Mouse (Mus musculus) macrophage (primary cell): ENCODE results near the gene Adamts18. TPM values are rescaled to one million over a fixed set of nuclear protein-coding genes. Genes with fewer than 3 reads are reported as not detected.

Source experiments
- H3K27ac ChIP-seq: fragments of 350-480 bp; formaldehyde crosslinking; 2 replicates; pipeline ENCODE4 v1.9.0; 2021
- H3K36me3 ChIP-seq: fragments of 350-480 bp; formaldehyde crosslinking; 2 replicates; pipeline ENCODE4 v1.9.0; 2021; ENCODE audit errors: inconsistent target
- H3K4me3 ChIP-seq: fragments of 350-480 bp; formaldehyde crosslinking; 2 replicates; pipeline ENCODE4 v1.9.0; 2021; ENCODE audit errors: inconsistent target
- H3K79me2 ChIP-seq: fragments of 350-480 bp; formaldehyde crosslinking; 2 replicates; pipeline ENCODE4 v1.9.0; 2021; ENCODE audit errors: inconsistent target
- WGBS: methylation state at CpG from one replicate; pipeline ENCODE4 v1.1.7; 2026; ENCODE audit warnings: inconsistent platforms; ENCODE audit not compliant: missing documents; 5-methylcytosine and 5-hydroxymethylcytosine counted together
- polyA plus RNA-seq: library from polyadenylated mRNA; stranded (reverse); fragments of 250-400 nt; gene quantifications from 3 replicates; pipeline ENCODE4 v1.2.4, GENCODE M21; 2018; ENCODE audit warnings: inconsistent platforms

Adamts18 gene
- polyA plus RNA-seq, 1 experiment from 2014 or later, result not detected

DNA sequence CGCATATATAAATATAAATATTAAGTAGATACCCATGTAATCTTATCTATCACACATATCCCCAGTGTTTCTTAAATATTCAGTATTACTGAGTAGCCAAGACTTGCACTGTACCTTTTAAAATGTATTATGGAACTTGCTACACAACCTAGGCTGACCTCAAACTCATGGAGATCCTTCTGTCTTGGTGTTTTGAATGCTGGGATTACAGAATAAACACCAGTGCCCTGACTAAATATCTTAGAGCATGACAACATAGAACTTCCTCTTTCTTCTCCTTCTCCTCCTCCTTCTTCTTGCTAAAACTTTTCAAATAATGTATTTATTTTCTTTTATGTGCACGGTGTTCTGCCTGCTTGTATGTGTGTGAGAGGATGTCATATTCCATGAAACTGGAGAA, 95.4 kb downstream of the Adamts18 start:
- WGBS, result 77% methylated on average over 2 of the region's 2 CpGs
- Histone ChIP-seq H3K36me3 (no peaks in the 10 kb centered on the region), H3K27ac (no peak overlapping the region), H3K79me2 (no peaks in the 10 kb centered on the region), H3K4me3 (no peak overlapping the region)

- no peak overlapping the region for H3K27ac ChIP-seq
- H3K79me2 ChIP-seq, result no peaks in the 10 kb centered on the region
- WGBS, result 86% methylated on average over 3 of the region's 3 CpGs
- no peaks in the 10 kb centered on the region for H3K36me3 ChIP-seq
- no peak overlapping the region for H3K4me3 ChIP-seq
Observed at GRCm38 (mm10) chr8:113752349-113752748, 96.2 kb downstream of the Adamts18 start.

DNA sequence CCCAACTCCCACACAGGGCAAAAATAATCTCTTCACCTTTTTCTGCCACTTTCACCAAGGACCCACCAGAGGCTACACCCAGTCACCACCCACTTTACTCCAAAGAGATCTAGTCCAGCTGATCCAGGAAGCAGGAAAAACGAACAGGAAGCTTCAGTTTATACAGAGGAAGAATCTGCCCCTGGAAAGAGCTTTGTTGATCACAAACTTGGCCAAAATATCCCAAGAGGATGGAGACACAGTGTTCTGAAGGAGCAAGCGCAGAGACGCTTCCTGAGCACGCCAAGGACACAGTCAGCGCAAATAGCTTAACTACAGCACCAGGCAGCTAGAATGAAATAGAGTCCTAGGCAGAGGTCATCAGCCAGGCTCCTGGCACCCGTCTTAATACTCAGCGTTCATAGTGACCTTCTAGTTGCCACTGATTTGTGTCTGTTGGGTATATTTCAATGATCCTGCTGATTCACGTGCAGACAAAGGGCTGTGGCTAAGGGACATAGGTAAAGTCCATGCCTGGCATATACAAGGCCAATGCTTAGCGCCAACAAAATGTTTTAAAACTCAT, 113.0 kb downstream of the Adamts18 start:
- 72% methylated on average over 9 of the region's 9 CpGs for WGBS
- H3K79me2 ChIP-seq, result no peaks in the 10 kb centered on the region
- no peaks in the 10 kb centered on the region for H3K36me3 ChIP-seq
- no peak overlapping the region for H3K4me3 ChIP-seq
- no peak overlapping the region for H3K27ac ChIP-seq

DNA sequence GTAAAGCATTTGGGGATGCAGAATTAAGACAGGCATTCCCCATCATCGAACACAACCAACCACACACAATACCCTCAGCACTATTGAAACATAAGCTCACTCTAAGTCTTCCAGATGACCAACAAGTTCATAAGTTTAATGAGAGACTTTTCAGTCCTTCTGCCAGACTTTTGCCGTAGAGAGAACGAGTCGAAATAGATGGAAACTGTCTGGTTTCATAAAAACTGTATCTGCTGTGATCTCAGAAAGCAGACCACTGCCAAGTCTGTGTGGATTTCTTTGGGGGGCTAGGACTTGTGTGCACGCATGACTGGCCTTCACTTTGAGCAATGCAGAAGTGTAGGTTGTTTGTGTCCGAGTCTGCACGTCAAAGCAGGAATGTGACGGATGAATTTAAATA, 123.2 kb downstream of the Adamts18 start:
- Histone ChIP-seq H3K27ac (no peak overlapping the region), H3K4me3 (no peak overlapping the region), H3K36me3 (no peaks in the 10 kb centered on the region), H3K79me2 (no peaks in the 10 kb centered on the region)
- 93% methylated on average over 8 of the region's 8 CpGs for WGBS

DNA sequence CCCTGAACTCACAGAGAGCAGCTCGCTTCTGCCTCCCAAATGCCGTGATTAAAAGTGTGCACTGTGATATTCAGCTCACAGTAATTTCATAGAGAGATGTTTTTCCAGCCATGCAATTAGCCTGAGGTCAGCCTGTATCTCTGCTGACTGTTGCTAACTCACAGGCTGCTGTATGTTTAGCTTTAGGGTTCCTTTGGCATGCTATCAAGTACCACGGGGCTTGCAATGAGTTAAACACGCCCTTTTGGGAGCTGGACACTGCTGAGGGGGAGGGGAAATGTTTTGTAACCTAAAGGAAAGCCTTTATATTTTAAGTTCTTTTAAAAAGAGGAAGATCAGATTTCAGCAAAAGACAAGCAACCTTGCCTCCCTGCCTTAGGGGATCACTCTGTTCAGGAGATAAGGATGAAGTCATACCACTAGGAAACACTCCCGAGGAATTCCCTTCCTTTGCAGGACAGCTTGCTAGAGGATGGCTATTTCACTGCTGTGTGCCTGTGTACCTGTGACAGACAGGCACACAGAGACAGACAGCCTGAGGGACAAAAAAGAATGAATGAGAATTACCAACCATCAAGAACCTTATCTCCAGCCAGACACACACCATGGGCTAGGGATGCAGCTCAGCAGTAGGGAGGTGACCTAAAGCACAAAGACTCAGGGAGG, 124.5 kb downstream of the Adamts18 start:
- no peaks in the 10 kb centered on the region for H3K79me2 ChIP-seq
- H3K36me3 ChIP-seq, result no peaks in the 10 kb centered on the region
- H3K4me3 ChIP-seq, result no peak overlapping the region
- 45% methylated on average over 5 of the region's 5 CpGs for WGBS
- H3K27ac ChIP-seq, result no peak overlapping the region

DNA sequence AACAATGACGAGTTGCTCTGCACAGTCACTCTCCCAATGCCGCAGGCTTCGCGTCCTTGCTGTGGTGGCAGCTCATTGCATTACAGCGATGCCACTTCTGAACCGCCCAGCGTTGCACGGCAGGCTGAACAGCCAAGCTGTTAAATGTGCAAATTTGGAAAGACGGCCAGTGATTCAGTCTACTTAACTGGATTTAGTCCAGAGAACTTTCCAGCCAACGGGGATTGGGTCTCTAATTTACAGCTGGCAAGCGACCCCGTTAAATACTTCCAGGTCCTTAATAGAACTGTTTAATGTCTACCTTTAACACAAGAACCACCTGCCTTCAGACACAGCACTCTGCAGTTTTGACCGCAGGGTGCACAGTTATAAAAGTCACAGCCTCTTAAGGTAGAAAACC, 127.1 kb downstream of the Adamts18 start:
- Histone ChIP-seq H3K4me3 (no peak overlapping the region), H3K36me3 (no peaks in the 10 kb centered on the region), H3K27ac (no peak overlapping the region), H3K79me2 (no peaks in the 10 kb centered on the region)
- 94% methylated on average over 13 of the region's 13 CpGs for WGBS

DNA sequence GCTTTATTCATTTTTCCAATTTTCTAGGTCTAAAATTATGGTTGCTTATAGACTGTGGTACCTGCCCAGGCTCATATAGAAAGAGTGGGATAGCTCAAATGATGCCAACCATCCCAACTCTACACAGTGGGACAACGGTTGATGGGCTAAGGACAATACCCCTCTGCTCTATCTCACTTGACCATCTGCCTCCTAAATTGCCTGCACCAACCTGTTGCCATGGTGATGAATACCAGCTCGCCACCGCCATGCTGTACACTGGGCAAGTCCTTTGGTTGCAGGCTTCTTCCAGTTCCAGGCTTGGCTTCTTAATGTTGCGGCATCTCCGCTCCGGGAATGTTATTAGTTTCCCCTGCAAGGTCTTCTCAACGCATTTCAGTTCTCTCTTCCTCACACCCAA, 143.6 kb downstream of the Adamts18 start:
- H3K36me3 ChIP-seq, result no peaks in the 10 kb centered on the region
- no peaks in the 10 kb centered on the region for H3K79me2 ChIP-seq
- 80% methylated on average over 7 of the region's 7 CpGs for whole genome bisulfite sequencing
- H3K27ac ChIP-seq, result no peak overlapping the region
- H3K4me3 ChIP-seq, result no peak overlapping the region

- Histone ChIP-seq H3K79me2 (no peaks in the 10 kb centered on the region), H3K4me3 (no peak overlapping the region), H3K27ac (no peak overlapping the region), H3K36me3 (no peaks in the 10 kb centered on the region)
- 90% methylated on average over 14 of the region's 14 CpGs for WGBS
Observed at GRCm38 (mm10) chr8:113691622-113692343, 156.8 kb downstream of the Adamts18 start.

GRCm38 (mm10) chr8:113688543-113688915, 160.0 kb downstream of the Adamts18 start:
- no peaks in the 10 kb centered on the region for H3K79me2 ChIP-seq
- 41% methylated on average over 8 of the region's 8 CpGs for WGBS
- H3K4me3 ChIP-seq, result no peak overlapping the region
- H3K27ac ChIP-seq, result no peak overlapping the region
- H3K36me3 ChIP-seq, result no peaks in the 10 kb centered on the region

GRCm38 (mm10) chr8:113687889-113688542, 160.5 kb downstream of the Adamts18 start:
- no peak overlapping the region for H3K4me3 ChIP-seq
- WGBS, result 43% methylated on average over 17 of the region's 17 CpGs
- no peaks in the 10 kb centered on the region for H3K79me2 ChIP-seq

GRCm38 (mm10) chr8:113679361-113679760, 169.2 kb downstream of the Adamts18 start:
- H3K79me2 ChIP-seq, result no peaks in the 10 kb centered on the region
- no peaks in the 10 kb centered on the region for H3K36me3 ChIP-seq
- 13% methylated on average over 3 of the region's 3 CpGs for WGBS
- H3K27ac ChIP-seq, result no peak overlapping the region
- no peak overlapping the region for H3K4me3 ChIP-seq

More at GRCm38 (mm10) chr8:113687889-113688542, 160.5 kb downstream of the Adamts18 start:
- no peaks in the 10 kb centered on the region for H3K36me3 ChIP-seq
- no peak overlapping the region for H3K27ac ChIP-seq

DNA sequence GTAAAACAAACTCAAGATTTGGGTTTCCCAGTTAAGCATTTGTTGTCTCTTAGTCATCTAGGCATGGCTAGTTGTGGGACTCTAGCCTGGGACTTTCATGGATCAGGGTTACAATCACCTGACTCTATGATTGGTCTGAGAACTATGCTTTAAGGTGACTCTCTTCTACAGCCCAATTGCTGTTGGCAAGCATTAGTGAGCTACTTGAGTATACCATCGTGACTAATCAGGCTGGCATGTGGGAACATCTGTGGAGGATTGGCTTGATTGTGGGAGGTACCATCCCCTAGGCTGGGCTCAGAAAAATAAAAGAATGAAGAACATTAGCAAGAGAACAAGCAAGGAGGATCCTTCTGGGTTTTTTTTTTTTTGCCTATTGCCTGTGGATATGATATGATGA, 171.7 kb downstream of the Adamts18 start:
- Histone ChIP-seq H3K4me3 (no peak overlapping the region), H3K79me2 (no peaks in the 10 kb centered on the region), H3K27ac (no peak overlapping the region), H3K36me3 (no peaks in the 10 kb centered on the region)
- WGBS, result 100% methylated on average over 1 of the region's 1 CpGs

DNA sequence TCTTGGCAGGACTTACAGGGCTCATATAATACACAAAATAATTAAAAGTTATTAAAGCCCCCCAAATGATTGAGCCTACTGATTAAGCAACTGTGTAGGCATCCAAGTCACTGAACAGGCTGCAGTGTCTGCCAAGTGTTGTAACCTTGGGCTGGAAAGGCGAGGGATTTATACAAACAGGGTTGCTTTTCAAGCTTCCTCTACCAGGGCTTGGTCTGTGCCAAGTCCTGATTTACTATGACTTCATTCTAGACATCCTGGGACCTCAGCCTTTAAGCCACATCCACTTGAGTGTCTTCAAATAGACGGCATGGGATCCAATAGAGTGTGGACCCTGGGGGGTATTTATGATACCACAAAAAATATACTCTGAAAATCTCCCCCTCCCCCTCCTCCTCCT, 173.3 kb downstream of the Adamts18 start:
- Histone ChIP-seq H3K4me3 (no peak overlapping the region), H3K27ac (no peak overlapping the region), H3K79me2 (no peaks in the 10 kb centered on the region), H3K36me3 (no peaks in the 10 kb centered on the region)
- WGBS, result 83% methylated on average over 2 of the region's 2 CpGs

GRCm38 (mm10) chr8:113674611-113675010, 173.9 kb downstream of the Adamts18 start:
- no peaks in the 10 kb centered on the region for H3K36me3 ChIP-seq
- no peaks in the 10 kb centered on the region for H3K79me2 ChIP-seq
- H3K4me3 ChIP-seq, result no peak overlapping the region
- H3K27ac ChIP-seq, result no peak overlapping the region
- WGBS, result 87% methylated on average over 3 of the region's 3 CpGs

DNA sequence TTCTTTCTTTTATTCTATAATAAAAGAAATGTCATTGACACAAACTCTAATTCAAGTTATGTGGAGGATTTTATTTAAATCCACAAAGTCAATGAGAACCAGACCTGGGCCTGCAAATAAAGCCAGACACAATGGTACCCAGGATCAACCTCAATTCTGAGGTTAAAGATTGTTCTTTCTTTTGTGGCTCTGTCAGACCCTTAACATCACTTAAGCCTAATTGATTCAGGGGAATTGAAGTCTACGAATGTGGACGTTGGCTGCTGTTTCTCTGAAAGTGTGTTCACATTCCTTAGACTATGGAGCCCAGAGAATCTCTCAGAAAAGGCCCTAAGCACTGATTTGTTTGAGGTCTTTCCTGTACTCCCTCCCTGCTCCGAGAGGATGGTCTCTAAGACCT, 175.2 kb downstream of the Adamts18 start:
- no peaks in the 10 kb centered on the region for H3K79me2 ChIP-seq
- H3K36me3 ChIP-seq, result no peaks in the 10 kb centered on the region
- no peak overlapping the region for H3K27ac ChIP-seq
- no peak overlapping the region for H3K4me3 ChIP-seq
- WGBS, result 94% methylated on average over 3 of the region's 3 CpGs
